Mouse (Mus musculus) liver, adult 2 months (tissue): ENCODE results near the gene Mertk. TPM values are rescaled to one million over a fixed set of nuclear protein-coding genes. Genes with fewer than 3 reads are reported as not detected.
A peak's percentile ranks its signal among the peaks of the same experiment; 100 is the strongest.

Source experiments
- DNase-seq: peaks from one replicate; pipeline ENCODE4 v3.0.0-alpha.2; 2011; ENCODE audit warnings: low read depth, low spot score; ENCODE audit errors: extremely low read depth
- H3K27ac ChIP-seq: fragments of 200-500 bp; replicated peaks from 2 replicates; pipeline ENCODE4 v1.5.1; 2012; ENCODE audit warnings: low read depth, mild to moderate bottlenecking, control low read depth, inconsistent platforms, low read length; ENCODE audit not compliant: insufficient read depth
- H3K27me3 ChIP-seq: fragments of 200-500 bp; 2 replicates; pipeline ENCODE4 v1.6.1; 2012; ENCODE audit warnings: mild to moderate bottlenecking, moderate library complexity, low read length, inconsistent platforms; ENCODE audit not compliant: control insufficient read depth, insufficient read depth
- H3K36me3 ChIP-seq: fragments of 200-500 bp; 2 replicates; pipeline ENCODE4 v1.6.1; 2012; ENCODE audit warnings: low read length, inconsistent platforms; ENCODE audit not compliant: control insufficient read depth, insufficient read depth
- H3K4me1 ChIP-seq: fragments of 200-500 bp; 2 replicates; pipeline ENCODE4 v1.6.1; 2011; ENCODE audit warnings: low read length; ENCODE audit not compliant: control insufficient read depth, insufficient read depth
- H3K4me3 ChIP-seq: fragments of 200-500 bp; 2 replicates; pipeline ENCODE4 v1.5.1; 2011; ENCODE audit warnings: low read depth, mild to moderate bottlenecking, control low read depth, low read length, moderate library complexity; ENCODE audit not compliant: insufficient read depth
- H3K79me2 ChIP-seq: fragments of 200-500 bp; 2 replicates; pipeline ENCODE4 v1.6.1; 2012; ENCODE audit warnings: inconsistent platforms, mild to moderate bottlenecking, low read length, moderate library complexity; ENCODE audit not compliant: control insufficient read depth, insufficient read depth
- H3K9ac ChIP-seq: fragments of 200-500 bp; 2 replicates; pipeline ENCODE4 v1.6.1; 2012; ENCODE audit warnings: low read depth, mild to moderate bottlenecking, control low read depth, inconsistent platforms, low read length
- CTCF ChIP-seq: fragments of 200-500 bp; IDR thresholded peaks from 2 replicates; pipeline ENCODE4 v1.5.1; 2011; ENCODE audit warnings: low read depth, low read length, control low read depth
- POLR2A ChIP-seq: fragments of 200-500 bp; IDR thresholded peaks from 2 replicates; pipeline ENCODE4 v1.6.1; 2011; ENCODE audit warnings: low read length, control low read depth; ENCODE audit not compliant: insufficient read depth; ENCODE audit errors: extremely low read depth
- WGBS: fragments of 180-500 bp; shearing (Covaris S2); methylation state at CpG from one replicate; pipeline ENCODE4 v1.1.7; 2018; 5-methylcytosine and 5-hydroxymethylcytosine counted together
- polyA plus RNA-seq: library from polyadenylated mRNA; depleted of rRNA; stranded (reverse); fragments of >200 nt; gene quantifications from 2 replicates; pipeline ENCODE4 v1.2.3, GENCODE M21; 2012
- total RNA-seq: library from RNA; depleted of rRNA; stranded (reverse); fragments of >200 nt; gene quantifications from 2 replicates; pipeline ENCODE4 v1.2.3, GENCODE M21; 2014

Gene Mertk
- total and polyA plus RNA-seq, 2 experiments, result 3.8 to 16.5 TPM

GRCm38 (mm10) chr2:128731951-128732350, 33.2 kb downstream of the Mertk start:
- WGBS, result 83% methylated on average over 1 of the region's 1 CpGs
- Histone ChIP-seq H3K4me3 (no peak overlapping the region), H3K27me3 (no peaks in the 10 kb centered on the region), H3K27ac (no peak overlapping the region), H3K4me1 (peaks cover 2% of the 10 kb centered on the region), H3K36me3 (peaks cover 13% of the 10 kb centered on the region), H3K79me2 (peaks cover 6% of the 10 kb centered on the region; the same call in 1 of the 2 replicates), H3K9ac (no peak overlapping the region)
- TF ChIP-seq POLR2A (no peak), CTCF (no peak)
- no peak for DNase-seq

GRCm38 (mm10) chr2:128735089-128735488, 36.3 kb downstream of the Mertk start:
- H3K36me3 ChIP-seq, result peaks cover 11% of the 10 kb centered on the region; the same call in 1 of the 2 replicates
- H3K27ac ChIP-seq, result no peak overlapping the region
- no peaks in the 10 kb centered on the region for H3K27me3 ChIP-seq
- H3K9ac ChIP-seq, result no peak overlapping the region
- DNase-seq, result no peak
- TF ChIP-seq POLR2A (no peak), CTCF (no peak)
- peaks cover 6% of the 10 kb centered on the region; the same call in 1 of the 2 replicates for H3K79me2 ChIP-seq
- H3K4me3 ChIP-seq, result no peak overlapping the region
- peaks cover 6% of the 10 kb centered on the region for H3K4me1 ChIP-seq
- WGBS, result 53% methylated on average over 3 of the region's 3 CpGs

- no peak for TF ChIP-seq POLR2A
- no peak for TF ChIP-seq CTCF
- DNase-seq, result no peak
- H3K4me1 ChIP-seq, result peaks cover 6% of the 10 kb centered on the region
- H3K27me3 ChIP-seq, result no peaks in the 10 kb centered on the region
- no peak overlapping the region for H3K9ac ChIP-seq
- WGBS, result 56% methylated on average over 2 of the region's 2 CpGs
- no peak overlapping the region for H3K4me3 ChIP-seq
- peaks cover 6% of the 10 kb centered on the region; the same call in 1 of the 2 replicates for H3K79me2 ChIP-seq
- no peak overlapping the region for H3K27ac ChIP-seq
- peaks cover 11% of the 10 kb centered on the region; the same call in 1 of the 2 replicates for H3K36me3 ChIP-seq
Measured at GRCm38 (mm10) chr2:128737051-128737450, 38.3 kb downstream of the Mertk start.

- DNase-seq, result peak; percentile 86
- H3K4me1 ChIP-seq, result peaks cover 6% of the 10 kb centered on the region
- no peak overlapping the region for H3K9ac ChIP-seq
- 18% methylated on average over 4 of the region's 4 CpGs for WGBS
- peaks cover 6% of the 10 kb centered on the region; the same call in 1 of the 2 replicates for H3K79me2 ChIP-seq
- peaks cover 11% of the 10 kb centered on the region; the same call in 1 of the 2 replicates for H3K36me3 ChIP-seq
- TF ChIP-seq POLR2A, result no peak
- TF ChIP-seq CTCF, result no peak
- H3K27ac ChIP-seq, result no peak overlapping the region; the same call in 1 of the 2 replicates
- H3K27me3 ChIP-seq, result no peaks in the 10 kb centered on the region
- no peak overlapping the region for H3K4me3 ChIP-seq
Measured at GRCm38 (mm10) chr2:128737796-128738195, 39.0 kb downstream of the Mertk start.

- Histone ChIP-seq H3K36me3 (peaks cover 8% of the 10 kb centered on the region; the same call in 1 of the 2 replicates), H3K27ac (peak overlapping the region; percentile 40), H3K4me3 (no peak overlapping the region), H3K79me2 (peaks cover 2% of the 10 kb centered on the region; the same call in 1 of the 2 replicates), H3K27me3 (no peaks in the 10 kb centered on the region), H3K4me1 (peaks cover 6% of the 10 kb centered on the region), H3K9ac (no peak overlapping the region)
- no peak for DNase-seq
- 65% methylated on average over 10 of the region's 10 CpGs for WGBS
- TF ChIP-seq CTCF, result no peak
Measured at GRCm38 (mm10) chr2:128738725-128739258, 40.0 kb downstream of the Mertk start.
